Mouse (Mus musculus) layer of hippocampus, postnatal 36 days (tissue): ENCODE data around the gene Tpm1. TPM values are rescaled to one million over a fixed set of nuclear protein-coding genes. Genes with fewer than 3 reads are reported as not detected.
A peak's percentile ranks its signal among the peaks of the same experiment; 100 is the strongest.

Experiments used
- DNase-seq, 2 experiments: peaks; one replicate each; pipeline ENCODE4 v3.0.0; 2022
- total RNA-seq, 2 experiments: library from RNA; stranded (reverse); gene quantifications; 2 replicates each; pipeline ENCODE4 v1.2.3; 2021

The Tpm1 gene
- 100 to 1,000 TPM; 219 to 236 TPM for total RNA-seq

DNA sequence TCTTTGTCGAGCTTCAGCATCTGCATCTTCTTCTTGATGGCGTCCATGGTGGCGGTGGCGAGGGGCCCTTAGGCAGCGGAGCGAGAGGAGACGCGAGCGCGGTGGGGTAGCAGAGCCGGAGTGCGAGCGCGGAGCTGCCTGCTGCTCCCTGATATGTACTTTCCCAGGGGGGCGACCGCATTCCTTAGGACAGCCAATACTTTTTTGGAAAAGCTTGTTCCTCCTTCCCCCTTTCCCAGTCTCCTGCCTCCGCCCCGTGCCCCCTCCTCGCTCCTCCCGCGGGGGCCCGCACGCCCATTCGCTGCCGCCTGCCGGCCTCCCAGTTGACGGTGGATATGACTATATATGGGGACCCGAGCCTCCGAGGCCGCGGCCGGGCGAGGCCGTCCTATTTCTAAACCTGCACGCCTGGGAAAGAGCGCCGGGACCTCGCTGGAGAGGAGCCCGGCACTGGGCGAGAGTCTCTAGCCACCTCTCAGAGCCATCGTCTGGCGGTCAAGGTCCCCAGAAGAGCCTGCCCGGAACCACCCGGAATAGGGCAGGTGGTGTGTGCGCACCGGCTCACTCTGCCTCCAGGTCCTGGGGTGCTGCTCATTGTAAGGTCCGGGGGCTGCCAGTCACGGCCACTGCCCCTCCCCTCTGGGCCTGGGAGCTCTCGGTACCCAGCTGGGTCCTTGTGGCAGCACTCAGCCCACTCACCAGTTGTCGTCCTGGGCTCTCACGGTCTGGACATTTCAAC is at the start of gene Tpm1:
Gene Tpm1, minus strand, starts transcription at position 321 of the 739 bp plus-strand sequence.
- peak; percentile 74 to 81 for DNase-seq

GRCm38 (mm10) chr9:67094371-67094770 is 45.2 kb upstream of the Tpm1 start:
- DNase-seq: no peak

DNA sequence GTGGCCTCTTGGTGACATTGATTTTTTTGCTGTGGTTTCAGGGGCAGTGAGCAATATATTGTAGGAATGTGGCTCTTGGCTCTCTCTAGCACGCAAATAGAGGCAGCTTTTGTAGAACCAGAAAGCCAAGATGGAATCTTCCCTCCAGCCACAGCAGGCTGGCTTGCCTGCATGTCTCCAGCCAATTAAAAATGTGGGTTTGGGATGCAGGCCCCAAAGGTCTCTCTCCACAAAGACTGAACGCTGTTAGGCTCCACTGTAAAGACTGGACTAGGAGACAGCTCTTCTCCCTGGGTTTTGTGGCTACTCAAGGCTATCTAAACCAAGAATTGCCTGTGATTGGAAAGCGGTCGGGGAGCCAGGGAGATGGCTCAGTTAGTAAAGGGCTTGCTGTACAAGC is 43.0 kb upstream of the Tpm1 start:
- no peak for DNase-seq

DNA sequence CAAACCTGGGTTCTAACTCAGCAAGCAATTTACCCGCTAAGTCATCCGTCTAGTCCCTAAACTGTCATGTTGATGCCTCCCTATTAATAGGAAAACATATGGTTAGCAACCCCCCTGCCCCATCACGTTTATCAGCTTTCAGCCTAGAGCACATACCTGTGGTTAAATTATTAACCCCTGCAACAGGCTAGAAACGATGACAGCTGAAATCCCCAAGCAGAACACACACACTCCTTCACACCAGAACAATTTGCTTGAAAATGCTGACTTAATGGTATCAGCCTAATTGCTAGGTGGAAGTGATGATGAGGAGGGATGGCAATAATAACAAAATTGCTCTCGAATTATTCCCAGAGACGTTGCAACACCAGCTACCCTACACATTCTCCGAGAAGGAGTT is 42.4 kb upstream of the Tpm1 start:
- DNase-seq: no peak

DNA sequence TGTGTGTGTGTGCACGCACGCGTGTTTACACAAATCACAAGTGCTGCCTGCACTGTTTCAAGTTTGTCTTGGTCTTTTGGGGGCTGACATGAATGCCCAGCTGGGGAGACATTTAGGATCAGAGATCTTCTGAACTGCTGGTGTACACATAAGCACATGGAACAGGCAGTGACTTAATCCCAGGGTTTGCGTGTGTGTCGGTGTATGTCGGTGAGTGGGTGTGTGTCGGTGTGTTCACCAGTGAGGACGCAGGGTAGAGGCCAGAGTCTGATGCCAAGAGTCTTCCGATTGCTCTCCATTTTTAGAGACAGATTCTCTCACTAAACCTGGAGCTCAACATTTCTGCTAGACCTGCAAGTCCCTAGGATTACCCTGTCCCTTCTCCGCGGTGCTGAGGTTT is 41.9 kb upstream of the Tpm1 start:
- DNase-seq: no peak

DNA sequence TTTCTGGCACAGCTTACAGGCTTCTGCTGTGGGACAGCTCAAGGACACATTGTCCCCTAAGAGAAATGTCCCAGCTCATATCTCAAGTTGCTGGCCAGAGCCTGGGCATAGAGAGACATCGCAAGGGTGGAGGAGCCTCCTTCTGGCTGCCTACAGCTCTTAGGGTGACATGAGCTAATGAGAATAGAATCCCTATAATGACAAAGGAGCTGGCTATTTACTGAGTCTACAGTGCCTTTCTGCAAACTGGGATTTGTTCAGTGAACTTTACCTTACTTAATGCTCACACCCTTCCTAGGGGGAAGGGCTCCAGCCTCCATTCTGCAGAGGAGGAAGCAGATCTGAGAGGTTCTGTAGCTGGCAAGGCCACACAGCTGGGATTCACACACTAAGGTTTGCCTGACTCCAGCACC is 41.4 kb upstream of the Tpm1 start:
- DNase-seq: no peak

DNA sequence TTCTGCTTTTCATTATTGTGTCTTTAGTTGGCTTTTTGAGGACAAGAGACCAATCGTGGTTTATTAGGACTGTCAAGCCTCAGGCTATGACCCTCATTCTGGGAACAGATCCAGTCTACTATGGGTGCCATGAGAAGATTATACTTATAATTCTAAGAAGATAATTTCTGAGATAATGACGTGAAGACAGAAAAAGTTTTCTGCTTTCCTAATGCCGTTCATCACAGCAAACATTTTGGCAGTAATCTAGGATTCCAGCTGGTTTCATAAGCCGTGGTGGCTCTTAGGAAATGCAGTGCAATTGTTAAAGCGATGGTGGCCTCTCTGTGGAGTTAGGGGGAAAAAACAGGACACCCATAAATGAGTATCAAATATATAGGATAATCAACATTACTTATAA is 40.0 kb upstream of the Tpm1 start:
- no peak for DNase-seq

- DNase-seq: no peak
Observed at GRCm38 (mm10) chr9:67083801-67084200, 34.6 kb upstream of the Tpm1 start.

- no peak for DNase-seq
Observed at GRCm38 (mm10) chr9:67081688-67082087, 32.5 kb upstream of the Tpm1 start.

DNA sequence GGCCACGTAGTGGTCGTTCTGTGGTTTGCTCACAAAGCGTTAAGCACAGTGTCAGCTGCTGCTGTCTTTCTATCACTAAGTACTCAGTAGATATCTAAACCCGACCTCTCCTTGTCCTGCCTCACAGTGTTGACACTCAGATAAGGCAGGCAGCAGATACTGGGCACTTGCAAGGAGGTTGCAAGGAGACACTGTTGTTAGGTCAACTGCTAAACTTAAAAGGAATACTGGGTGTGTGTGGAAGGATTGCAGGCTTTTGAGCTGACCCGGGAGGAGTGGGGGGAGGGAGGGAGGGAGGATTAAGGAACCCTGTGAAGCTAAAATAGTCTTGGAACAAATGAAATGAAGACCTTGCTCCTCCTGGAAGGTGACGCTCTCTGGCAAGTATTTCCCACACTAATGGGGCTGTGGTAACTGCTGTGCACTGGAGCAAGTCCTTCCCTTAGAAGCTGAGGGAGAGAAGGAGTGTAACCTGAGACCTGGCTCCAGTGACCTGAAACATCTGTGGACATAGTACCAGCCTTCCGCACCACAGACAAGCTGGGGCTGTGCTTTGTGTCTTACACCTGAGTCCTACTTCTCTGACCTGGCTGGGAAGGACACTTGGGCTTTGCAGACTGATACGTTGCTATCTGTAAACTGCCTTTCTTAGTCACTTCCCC is 28.6 kb upstream of the Tpm1 start:
- DNase-seq: no peak

- DNase-seq: no peak
Observed at GRCm38 (mm10) chr9:67077266-67077657, 28.1 kb upstream of the Tpm1 start.

GRCm38 (mm10) chr9:67072182-67072581 is 23.0 kb upstream of the Tpm1 start:
- no peak for DNase-seq

- no peak for DNase-seq
Observed at GRCm38 (mm10) chr9:67071596-67071995, 22.4 kb upstream of the Tpm1 start.

DNA sequence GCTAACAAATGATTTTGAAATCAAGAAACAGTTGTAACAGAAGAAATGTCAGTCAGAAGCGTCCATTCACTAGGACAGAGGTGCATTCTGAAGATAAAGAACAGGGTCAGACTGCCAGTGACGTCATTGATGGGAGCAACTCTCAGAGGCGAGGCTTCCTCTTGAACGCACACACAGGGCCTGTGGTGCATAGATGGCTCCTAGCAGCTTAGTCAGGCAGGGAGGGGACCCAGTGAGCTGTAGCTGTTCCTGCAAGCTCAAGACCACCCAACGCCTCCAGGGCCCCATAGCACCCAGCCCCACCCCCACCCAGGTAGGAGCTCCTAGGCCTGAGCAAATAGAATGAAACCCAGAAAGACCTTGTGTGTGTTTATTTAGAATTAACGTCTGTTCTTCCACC is 21.9 kb upstream of the Tpm1 start:
- DNase-seq: no peak

DNA sequence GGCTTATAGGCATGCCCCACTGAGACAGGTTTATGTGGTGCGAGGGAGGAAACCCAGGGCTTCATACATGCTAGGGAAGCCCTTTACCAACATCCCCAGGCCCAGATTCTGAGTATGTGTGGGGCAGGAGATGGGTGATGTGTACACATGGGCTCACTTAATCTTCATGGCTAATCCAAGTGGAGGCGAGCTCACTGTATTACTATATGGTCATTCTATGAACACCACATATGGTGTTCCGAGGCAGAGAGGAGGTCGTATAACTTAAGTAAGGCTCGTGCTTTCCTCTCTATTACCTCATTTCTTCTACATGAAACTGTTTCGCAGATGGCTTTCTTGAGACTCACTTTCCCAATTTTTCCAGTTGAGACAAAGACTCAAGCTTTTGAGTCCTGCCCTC is 17.4 kb upstream of the Tpm1 start:
- DNase-seq: no peak

- no peak for DNase-seq
Observed at GRCm38 (mm10) chr9:67059714-67060113, 10.5 kb upstream of the Tpm1 start.

DNA sequence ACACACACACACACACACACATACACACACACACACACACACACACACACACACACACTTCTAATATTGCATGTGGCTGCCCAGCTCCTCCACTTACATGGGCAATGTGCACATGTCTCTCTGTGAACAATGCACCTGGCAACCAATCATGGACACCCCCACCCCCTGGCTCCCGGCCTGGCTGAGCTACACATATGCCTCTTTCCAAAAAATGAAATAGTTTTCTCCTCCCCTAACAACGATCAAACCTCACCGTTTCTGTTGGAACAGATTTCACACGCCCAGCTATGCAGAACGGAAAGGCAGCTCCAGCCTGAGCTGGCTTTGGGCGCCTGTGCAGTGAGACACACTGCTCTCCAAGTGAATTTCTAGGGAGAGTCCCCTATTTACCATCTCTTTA is 9.2 kb upstream of the Tpm1 start:
- DNase-seq: peak; percentile 68 to 70

DNA sequence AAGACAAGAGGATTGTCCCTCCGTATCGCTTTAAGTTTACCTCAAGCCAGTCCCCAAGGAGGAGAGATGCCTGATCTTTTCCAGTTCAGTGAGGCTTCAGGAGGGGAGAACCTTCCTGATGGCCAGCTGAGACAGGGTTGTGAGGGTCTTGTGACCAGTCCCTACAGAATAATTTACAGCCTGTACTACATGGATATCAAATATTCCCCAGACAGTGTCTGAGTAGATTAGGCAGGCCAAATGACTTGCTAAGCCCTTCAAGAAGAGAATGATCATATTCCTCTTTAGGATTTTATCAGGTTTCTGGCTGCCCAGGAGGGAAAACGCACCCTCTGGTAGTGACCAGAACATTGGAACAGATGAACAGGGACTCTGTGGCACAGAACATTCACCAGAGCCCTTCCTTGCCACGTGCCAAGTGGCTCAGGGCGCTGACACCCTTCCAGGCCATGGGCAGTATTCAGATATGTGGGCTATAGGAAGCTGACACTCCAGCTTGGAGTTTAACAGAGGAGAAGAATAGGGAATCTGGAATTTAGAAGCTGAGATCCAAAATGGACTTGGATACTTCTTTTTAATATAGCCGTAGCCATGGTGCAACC is 1.6 kb upstream of the Tpm1 start:
- no peak for DNase-seq

DNA sequence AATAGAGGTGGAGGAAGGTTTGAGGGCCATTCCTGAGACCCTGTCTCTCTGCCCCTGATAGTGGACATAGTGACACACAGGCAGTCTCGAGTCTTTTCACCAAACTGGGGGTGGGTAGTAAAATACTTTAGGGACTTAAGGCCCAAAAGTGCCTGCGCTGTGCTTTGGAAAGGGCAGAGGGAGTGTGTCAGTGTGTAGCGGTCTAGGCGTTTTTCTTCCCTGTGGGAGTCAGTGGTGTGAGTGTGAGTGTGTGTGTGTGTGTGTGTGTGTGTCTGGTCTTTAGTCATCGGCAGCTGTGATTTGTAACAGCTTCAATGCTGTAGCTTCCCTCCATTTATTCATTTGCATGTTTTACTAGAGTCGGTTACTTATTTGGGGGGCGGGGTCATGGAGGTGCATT is 630 bp upstream of the Tpm1 start:
- DNase-seq: no peak

DNA sequence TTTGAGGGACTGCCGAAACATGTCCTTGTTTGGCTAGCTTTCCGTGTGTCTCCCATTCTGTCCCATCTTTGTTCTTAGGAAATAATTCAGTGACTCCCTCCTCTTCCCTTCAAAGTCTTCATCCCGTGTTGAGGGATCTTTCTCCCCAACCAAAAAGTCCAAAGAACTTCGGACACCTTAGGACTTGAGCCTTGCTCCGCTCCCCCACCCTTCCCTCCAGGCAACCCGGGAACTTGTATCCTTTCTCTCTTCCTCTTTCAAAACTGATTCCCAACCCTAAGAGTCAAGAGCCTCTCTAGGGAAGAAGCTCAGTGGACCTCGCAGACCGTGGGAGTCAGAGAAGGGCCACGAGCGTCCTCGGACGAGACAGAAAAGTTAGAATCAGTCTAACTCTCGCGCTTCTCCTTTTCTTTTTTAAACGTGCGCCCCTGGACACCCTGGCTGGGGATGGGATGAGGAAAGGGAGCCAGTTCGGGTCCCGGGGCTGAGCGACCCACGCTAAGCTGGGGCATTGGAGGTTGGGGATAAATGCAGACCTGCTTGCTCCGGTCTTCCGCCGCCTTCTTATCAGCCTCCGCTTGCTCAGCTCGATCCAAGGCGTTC is 622 bp downstream of the Tpm1 start:
- DNase-seq: no peak

DNA sequence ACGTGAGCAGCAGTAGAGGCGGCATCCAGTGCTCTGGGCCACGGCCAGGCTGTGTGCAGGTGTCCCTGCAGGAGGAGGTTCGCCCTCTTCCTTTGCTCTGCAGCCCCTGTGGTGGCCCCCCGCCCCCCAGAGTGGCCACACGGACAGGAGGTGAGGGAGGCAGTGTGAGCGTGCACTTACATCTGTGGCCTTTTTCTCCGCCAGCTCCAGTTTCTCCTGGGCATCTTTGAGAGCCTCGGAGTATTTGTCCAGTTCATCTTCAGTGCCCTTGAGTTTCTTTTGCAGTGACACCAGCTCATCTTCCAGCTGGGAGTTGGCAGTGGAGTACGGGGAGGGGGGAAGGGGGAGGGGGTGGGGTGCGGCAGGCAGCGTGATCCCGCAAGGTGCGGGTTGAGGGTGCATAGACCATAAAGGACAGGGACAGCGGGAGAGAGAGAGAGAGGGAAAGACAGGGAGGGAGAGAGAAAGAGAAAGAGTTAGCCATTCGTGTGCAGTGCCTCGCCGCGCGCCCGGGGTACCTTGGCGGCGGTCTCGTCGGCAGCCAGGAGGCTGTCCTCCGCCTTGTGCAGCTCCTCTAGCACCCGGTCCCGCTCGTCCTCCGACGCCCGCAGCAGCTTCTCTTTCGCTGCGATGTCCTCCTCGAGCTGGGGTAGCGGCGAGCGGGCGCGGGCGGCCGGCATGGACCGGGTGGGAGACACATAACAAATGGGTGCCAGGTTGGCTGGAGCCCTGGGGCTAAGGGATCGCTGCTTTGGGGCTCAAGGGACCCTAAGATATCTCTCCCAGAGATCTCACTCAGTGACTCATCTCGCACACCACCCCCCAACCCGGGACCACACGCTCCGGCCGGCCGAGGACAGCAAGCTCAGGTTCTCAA is 1.4 kb downstream of the Tpm1 start:
- DNase-seq: peak in 1 of 2 experiments; percentile 25

GRCm38 (mm10) chr9:67046881-67047605 is 2.2 kb downstream of the Tpm1 start:
- no peak for DNase-seq
